Mouse (Mus musculus) MEL (cell line): ENCODE data around the gene Samd14. TPM values are rescaled to one million over a fixed set of nuclear protein-coding genes. Genes with fewer than 3 reads are reported as not detected.
A peak's percentile ranks its signal among the peaks of the same experiment; 100 is the strongest.

ENCODE experiments used
- DNase-seq: peaks from one replicate; pipeline ENCODE4 v3.0.0; 2011; ENCODE audit warnings: low read depth, low spot score
- H3K27ac ChIP-seq: 2 replicates; pipeline ENCODE4 v1.5.1; 2012; ENCODE audit warnings: low read depth, mild to moderate bottlenecking, control low read depth, low read length, moderate library complexity; ENCODE audit not compliant: control insufficient read depth
- H3K27me3 ChIP-seq, 2 experiments: fragments of 150-350 bp in 1 of 2; sonication (generic) in 1 of 2; 2 replicates each; pipeline ENCODE4 v1.6.1; 2012; ENCODE audit warnings: low read length in 2 of 2, mild to moderate bottlenecking in 2 of 2, improper control_type of control experiment in 1 of 2, moderate library complexity in 1 of 2; ENCODE audit not compliant: insufficient read depth in 2 of 2, control insufficient read depth in 1 of 2
- H3K36me3 ChIP-seq, 2 experiments: 2 replicates each; pipeline ENCODE4 v1.6.1; 2012 to 2014; ENCODE audit warnings: low read length in 2 of 2, improper control_type of control experiment in 1 of 2, inconsistent platforms in 1 of 2, mild to moderate bottlenecking in 1 of 2; ENCODE audit not compliant: insufficient read depth in 2 of 2, control insufficient read depth in 1 of 2
- H3K4me1 ChIP-seq, 2 experiments: fragments of 150-350 bp in 1 of 2; sonication (generic) in 1 of 2; 2 replicates each; pipeline ENCODE4 v1.6.1; 2012; ENCODE audit warnings: low read length in 2 of 2, improper control_type of control experiment in 1 of 2, mild to moderate bottlenecking in 1 of 2; ENCODE audit not compliant: insufficient read depth in 2 of 2, control insufficient read depth in 1 of 2
- H3K4me3 ChIP-seq, 2 experiments: fragments of 150-350 bp in 1 of 2; sonication (generic) in 1 of 2; 2 replicates each; pipeline ENCODE4 v1.5.1; 2012; ENCODE audit warnings: low read depth in 2 of 2, low read length in 2 of 2, mild to moderate bottlenecking in 2 of 2, moderate library complexity in 2 of 2, control low read depth in 1 of 2, improper control_type of control experiment in 1 of 2; ENCODE audit not compliant: control insufficient read depth in 1 of 2, insufficient read depth in 1 of 2
- H3K79me2 ChIP-seq: 2 replicates; pipeline ENCODE4 v1.6.1; 2012; ENCODE audit warnings: mild to moderate bottlenecking, low read length, moderate library complexity; ENCODE audit not compliant: control insufficient read depth, poor library complexity, insufficient read depth
- H3K9ac ChIP-seq: 2 replicates; pipeline ENCODE4 v1.6.1; 2012; ENCODE audit warnings: low read depth, mild to moderate bottlenecking, control low read depth, low read length, moderate library complexity; ENCODE audit not compliant: control insufficient read depth, poor library complexity, severe bottlenecking
- H3K9me3 ChIP-seq: fragments of 150-350 bp; sonication (generic); replicated peaks from 2 replicates; pipeline ENCODE4 v1.6.1; 2012; ENCODE audit warnings: mild to moderate bottlenecking, low read length, improper control_type of control experiment, moderate library complexity; ENCODE audit not compliant: insufficient read depth
- CHD1 ChIP-seq: IDR thresholded peaks from 2 replicates; pipeline ENCODE4 v1.6.1; 2012; ENCODE audit warnings: low read depth, mild to moderate bottlenecking, inconsistent platforms, low read length, improper control_type of control experiment
- E2F4 ChIP-seq: IDR thresholded peaks from 2 replicates; pipeline ENCODE4 v1.6.1; 2011; ENCODE audit warnings: low read depth, low read length, improper control_type of control experiment, borderline replicate concordance
- EP300 ChIP-seq, 2 experiments: IDR thresholded peaks; 2 replicates each; pipeline ENCODE4 v1.6.1; 2011; ENCODE audit warnings: improper control_type of control experiment in 2 of 2, low read length in 2 of 2, low read depth in 1 of 2, mild to moderate bottlenecking in 1 of 2
- ETS1 ChIP-seq: IDR thresholded peaks from 2 replicates; pipeline ENCODE4 v1.6.1; 2012; ENCODE audit warnings: low read depth, mild to moderate bottlenecking, inconsistent platforms, low read length, improper control_type of control experiment, moderate library complexity
- GABPA ChIP-seq: IDR thresholded peaks from 2 replicates; pipeline ENCODE4 v1.6.1; 2012; ENCODE audit warnings: low read depth, mild to moderate bottlenecking, inconsistent platforms, low read length, improper control_type of control experiment, moderate library complexity
- GATA1 ChIP-seq: IDR thresholded peaks from 2 replicates; pipeline ENCODE4 v1.6.1; 2011; ENCODE audit warnings: low read depth, low read length, improper control_type of control experiment
- JUND ChIP-seq: IDR thresholded peaks from 2 replicates; pipeline ENCODE4 v1.6.1; 2011; ENCODE audit warnings: low read depth, mild to moderate bottlenecking, improper control_type of control experiment, low read length
- KAT2A ChIP-seq: conservative IDR thresholded peaks from 2 replicates; pipeline ENCODE4 v1.6.1; 2012; ENCODE audit warnings: low read depth, low read length, improper control_type of control experiment, inconsistent platforms
- MAFK ChIP-seq: IDR thresholded peaks from 2 replicates; pipeline ENCODE4 v1.6.1; 2011; ENCODE audit warnings: low read depth, mild to moderate bottlenecking, low read length, improper control_type of control experiment, borderline replicate concordance
- MAX ChIP-seq: IDR thresholded peaks from 2 replicates; pipeline ENCODE4 v1.6.1; 2011; ENCODE audit warnings: low read length, improper control_type of control experiment
- MEF2A ChIP-seq: IDR thresholded peaks from 2 replicates; pipeline ENCODE4 v1.6.1; 2014; ENCODE audit warnings: low read depth, mild to moderate bottlenecking, inconsistent platforms, low read length, improper control_type of control experiment; ENCODE audit not compliant: poor library complexity, insufficient replicate concordance, severe bottlenecking; ENCODE audit errors: extremely low read depth
- MXI1 ChIP-seq: IDR thresholded peaks from 2 replicates; pipeline ENCODE4 v1.6.1; 2011; ENCODE audit warnings: mild to moderate bottlenecking, low read depth, low read length, improper control_type of control experiment
- MYC ChIP-seq: IDR thresholded peaks from 2 replicates; pipeline ENCODE4 v1.6.1; 2011; ENCODE audit warnings: low read depth, mild to moderate bottlenecking, low read length, improper control_type of control experiment, moderate library complexity
- NELFE ChIP-seq: IDR thresholded peaks from 2 replicates; pipeline ENCODE4 v1.6.1; 2011; ENCODE audit warnings: low read depth, low read length, improper control_type of control experiment
- NRF1 ChIP-seq: IDR thresholded peaks from 2 replicates; pipeline ENCODE4 v1.6.1; 2014; ENCODE audit warnings: low read depth, mild to moderate bottlenecking, inconsistent platforms, low read length, improper control_type of control experiment, moderate library complexity; ENCODE audit not compliant: poor library complexity, insufficient read depth, severe bottlenecking
- SIN3A ChIP-seq: IDR thresholded peaks from 2 replicates; pipeline ENCODE4 v1.6.1; 2012; ENCODE audit warnings: low read length, improper control_type of control experiment, inconsistent platforms
- USF2 ChIP-seq, 2 experiments: IDR thresholded peaks; 2 replicates each; pipeline ENCODE4 v1.6.1; 2011 to 2012; ENCODE audit warnings: improper control_type of control experiment in 2 of 2, low read length in 2 of 2, borderline replicate concordance in 1 of 2, inconsistent platforms in 1 of 2, low read depth in 1 of 2, mild to moderate bottlenecking in 1 of 2; ENCODE audit not compliant: insufficient read depth in 1 of 2
- ZKSCAN1 ChIP-seq: IDR thresholded peaks from 2 replicates; pipeline ENCODE4 v1.6.1; 2012; ENCODE audit warnings: low read depth, mild to moderate bottlenecking, inconsistent platforms, low read length, improper control_type of control experiment, moderate library complexity
- ZNF384 ChIP-seq: IDR thresholded peaks from 2 replicates; pipeline ENCODE4 v1.6.1; 2012; ENCODE audit warnings: low read depth, mild to moderate bottlenecking, inconsistent platforms, low read length, improper control_type of control experiment
- polyA plus RNA-seq, 2 experiments: library from polyadenylated mRNA; stranded (reverse) in 1 of 2; unstranded in 1 of 2; fragments of >175 nt in 1 of 2; fragments of >200 nt in 1 of 2; gene quantifications; 2 replicates each; pipeline versions ENCODE4 v1.2.1 to v1.2.4; 2012; ENCODE audit warnings: low replicate concordance in 2 of 2, low read depth in 1 of 2; ENCODE audit not compliant: insufficient read length in 2 of 2, insufficient read depth in 1 of 2, missing spikeins in 1 of 2
- total RNA-seq: library from RNA; depleted of rRNA; stranded (reverse); fragments of 300-350 nt; gene quantifications from 2 replicates; pipeline ENCODE4 v1.2.3, GENCODE M21; 2012

Gene Samd14
- total and polyA plus RNA-seq, 3 experiments, result 57.6 to 1,219 (median 101) TPM

- TF ChIP-seq E2F4, result no peak
- TF ChIP-seq MAX, result peak; percentile 67
- TF ChIP-seq JUND, result no peak
- no peak for TF ChIP-seq ZNF384
- TF ChIP-seq GATA1, result peak; percentile 39; the same call in 1 of the 2 replicates
- peak; percentile 62 for TF ChIP-seq MXI1
- TF ChIP-seq MAFK, result no peak
- peak; percentile 23; the same call in 1 of the 2 replicates for TF ChIP-seq CHD1
- TF ChIP-seq SIN3A, result peak; percentile 100
- no peak for TF ChIP-seq MEF2A
- TF ChIP-seq ETS1, result peak; percentile 98
- TF ChIP-seq GABPA, result no peak
- TF ChIP-seq ZKSCAN1, result no peak
Observed at GRCm38 (mm10) chr11:94989562-94990017, 20.1 kb upstream of the Samd14 start (continued).

GRCm38 (mm10) chr11:94990102-94990748 lies 19.5 kb upstream of the Samd14 start:
- H3K9me3 ChIP-seq, result no peaks in the 10 kb centered on the region
- peak overlapping the region; percentile 97 for H3K9ac ChIP-seq
- H3K27me3 ChIP-seq, result no peaks in the 10 kb centered on the region
- peaks cover 19 to 43% of the 10 kb centered on the region in 2 experiments for H3K4me1 ChIP-seq
- peak overlapping the region; percentile 79 to 87 for H3K4me3 ChIP-seq
- no peak for TF ChIP-seq NELFE
- no peak for TF ChIP-seq NRF1
- peak in 1 of 2 experiments; percentile 15; a peak in 1 of 4 replicates for TF ChIP-seq EP300 (IDR thresholded peaks at IDR 0.05; ENCODE audit: low read depth in 1 of 2, low read length in 2 of 2)
- TF ChIP-seq MAX, result no peak
- TF ChIP-seq CHD1, result peak; percentile 93
- no peak for TF ChIP-seq JUND
- no peak for TF ChIP-seq USF2 (IDR thresholded peaks at IDR 0.05; ENCODE audit: borderline replicate concordance in 1 of 2, insufficient read depth in 1 of 2, low read depth in 1 of 2, low read length in 2 of 2)
- TF ChIP-seq MYC, result 0 out of 2 replicates have a peak, but pooled peaks have one; percentile 46
- TF ChIP-seq KAT2A, result no peak
- TF ChIP-seq ETS1, result no peak
- no peak for DNase-seq
- peaks cover 0 to 26% of the 10 kb centered on the region in 2 experiments; a peak in 2 of 4 replicates for H3K36me3 ChIP-seq
- H3K27ac ChIP-seq, result peak overlapping the region; percentile 86
- H3K79me2 ChIP-seq, result peaks cover 54% of the 10 kb centered on the region
